Mouse (Mus musculus) left cerebral cortex, adult 11 months (tissue): ENCODE measurements at regions not wholly inside any gene's neighbourhood (a gene's known extent, or its start where the extent isn't known, plus 50 kb on each side); places are given as distances from the start of the nearest gene placed in this dataset.

Experiments used
- DNase-seq: peaks from one replicate; pipeline ENCODE4 v3.0.0; 2022; ENCODE audit warnings: low spot score

DNA sequence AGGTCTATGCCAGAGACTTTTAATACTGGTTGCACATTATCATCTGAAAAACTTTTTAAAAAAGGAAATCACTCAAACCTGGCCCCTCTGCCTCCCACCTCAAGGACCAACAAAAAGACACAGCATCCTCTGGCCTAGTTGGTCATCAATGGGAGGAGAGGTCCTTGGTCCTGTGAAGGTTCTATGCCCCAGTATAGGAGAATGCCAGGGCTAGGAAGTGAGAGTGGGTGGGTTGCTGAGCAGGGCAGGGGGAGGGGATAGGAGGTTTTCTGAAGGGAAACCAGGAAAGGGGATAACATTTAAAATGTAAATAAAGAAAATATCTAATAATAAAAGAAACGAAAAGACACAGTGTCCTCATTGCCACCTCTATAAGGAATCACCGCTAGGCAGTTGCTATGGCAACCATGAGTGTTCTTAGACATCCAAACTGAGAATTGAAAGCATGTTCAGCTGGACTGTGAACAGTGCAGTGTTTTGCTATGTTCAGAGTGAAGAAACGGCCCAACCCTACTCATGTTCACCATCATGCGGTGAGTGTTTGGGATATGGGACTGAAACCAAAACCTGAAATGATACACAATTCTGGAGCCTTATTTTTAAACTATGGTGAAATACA is 82.5 kb upstream of the 4933402D24Rik start:
- no peak for DNase-seq

DNA sequence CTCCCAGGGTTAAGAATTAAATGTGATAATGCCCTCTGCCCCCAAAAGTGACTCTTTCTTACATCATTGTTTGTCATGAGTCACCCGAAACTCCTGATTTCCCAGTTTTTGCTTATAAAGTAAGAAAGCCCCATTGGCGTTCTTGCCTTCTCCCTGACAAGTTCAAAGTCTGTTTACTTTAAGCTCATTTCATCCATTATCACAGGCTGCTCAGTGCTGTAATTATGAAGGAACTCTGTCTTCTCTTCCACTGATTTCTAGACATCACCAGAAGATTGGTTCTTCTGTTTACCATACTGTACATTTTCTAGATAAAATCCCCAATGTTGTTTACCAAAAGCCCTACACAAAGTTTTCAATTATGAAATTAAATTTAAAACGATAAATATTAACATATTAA is 81.2 kb upstream of the 4933402D24Rik start:
- no peak for DNase-seq

DNA sequence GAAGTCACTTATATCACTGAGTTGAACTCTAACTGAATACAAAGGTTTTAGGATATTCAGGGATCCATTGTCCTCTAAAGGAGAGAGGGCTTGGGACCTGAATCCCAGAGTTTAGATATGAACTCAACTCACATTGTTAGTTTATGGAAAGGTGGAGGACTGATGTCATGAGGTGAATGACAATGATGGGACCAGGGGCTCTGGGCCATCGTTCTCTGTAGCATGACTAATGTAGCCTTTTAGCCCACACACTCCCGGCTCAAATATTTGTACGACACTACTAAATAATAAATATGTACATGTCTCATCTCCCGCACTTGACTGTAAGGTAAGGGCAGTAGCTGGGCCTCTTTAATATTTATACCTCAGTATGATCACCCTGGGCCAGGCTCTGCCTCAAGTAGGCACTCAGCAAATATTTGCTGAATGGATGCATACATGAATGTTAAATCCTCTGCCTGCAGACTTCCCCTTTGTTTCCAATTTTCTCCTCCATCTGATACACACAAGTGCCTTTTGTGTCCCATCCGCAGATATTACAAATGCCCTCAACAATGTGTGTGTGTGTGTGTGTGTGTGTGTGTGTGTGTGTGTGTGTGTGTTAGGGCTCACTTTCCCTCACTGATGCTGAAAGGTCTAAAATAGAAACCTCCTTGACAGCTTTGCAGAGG is 59.2 kb upstream of the 4933402D24Rik start:
- DNase-seq, result no peak

- DNase-seq, result no peak
Measured at GRCm38 (mm10) chr1:63820614-63821270, 51.7 kb upstream of the 4933402D24Rik start.

DNA sequence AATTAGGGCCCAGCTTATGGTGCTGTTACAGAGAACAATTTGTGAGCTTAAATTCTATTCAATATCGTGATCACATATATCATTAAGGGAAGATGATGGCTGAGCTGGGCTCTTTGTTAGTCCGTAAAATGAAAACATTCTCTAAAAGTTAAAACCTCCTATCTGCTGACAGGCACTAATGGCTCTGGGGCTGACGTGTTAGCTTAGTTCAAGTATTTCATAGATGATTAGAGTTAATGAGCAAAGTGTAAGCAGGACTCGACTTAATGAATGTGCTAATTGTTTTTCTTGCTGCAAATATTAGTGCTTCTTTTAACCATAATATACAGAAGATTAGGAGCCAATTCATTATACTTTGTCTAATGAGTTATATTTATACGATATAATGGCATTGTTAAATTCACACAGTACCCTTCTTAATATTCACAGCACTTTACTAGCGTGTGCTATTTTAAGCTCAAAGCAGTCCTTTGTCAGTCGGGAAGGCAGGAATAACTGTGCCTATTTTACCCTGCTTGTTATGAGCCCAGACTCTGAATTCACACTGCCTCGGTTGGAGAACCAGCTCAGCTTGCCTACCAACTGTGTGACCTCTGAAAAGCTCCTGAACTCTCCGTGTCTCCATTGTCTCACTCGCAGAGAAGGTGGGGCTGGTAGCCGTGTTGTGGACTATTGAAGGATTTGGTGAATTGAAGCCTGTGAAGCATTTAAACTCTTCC is 50.6 kb upstream of the 4933402D24Rik start:
- DNase-seq, result peak; percentile 35
